Mouse (Mus musculus): ENCODE data around the gene Ap4m1.

DNA sequence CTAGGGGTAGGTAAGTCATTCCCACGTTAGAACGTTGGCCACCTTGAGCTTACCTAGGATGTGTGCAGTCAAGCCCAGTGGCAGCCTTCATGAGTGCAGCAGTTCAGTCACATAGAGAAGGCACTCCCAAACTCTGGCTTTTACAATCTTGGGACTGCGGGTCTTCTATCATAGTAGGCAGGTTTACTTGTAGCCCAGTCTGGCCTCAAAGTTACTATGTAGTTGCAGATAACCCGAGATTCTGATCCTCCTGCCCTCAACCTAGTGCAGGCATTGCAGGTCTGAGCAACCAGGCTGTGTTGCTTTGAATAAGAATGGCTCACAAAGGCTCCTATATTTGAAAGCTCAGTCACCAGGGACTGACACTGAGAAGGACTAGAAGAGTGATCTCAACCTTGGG is 54.7 kb downstream of the Ap4m1 start:
- TF ChIP-seq POLR2A (IDR thresholded peaks at IDR 0.05; ENCODE audit: insufficient read depth, low read depth, low read length), result no peak
- TF ChIP-seq CTCF (IDR thresholded peaks at IDR 0.05), result no peak

Measured in heart, adult 2 months (tissue).